In the genomic region with DNA sequence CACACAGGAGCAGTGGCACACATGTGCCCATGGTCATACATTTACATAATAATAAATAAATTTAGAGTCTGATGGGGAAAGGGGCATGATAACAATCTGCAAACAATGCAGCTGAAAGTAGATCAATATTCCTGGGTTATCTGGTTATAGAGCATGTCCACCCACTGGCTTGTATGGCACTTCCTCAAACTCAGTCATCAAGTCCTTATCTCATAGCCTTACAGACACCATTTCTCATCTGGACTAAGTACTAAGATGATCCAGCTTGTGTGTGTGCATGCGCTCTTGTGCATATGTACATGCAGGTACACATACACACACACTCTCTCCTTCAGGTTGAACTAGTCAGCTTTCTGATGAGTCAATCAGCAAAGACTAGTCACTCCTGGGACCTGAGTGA, we compare ENCODE assay signal across 28 mouse cellular contexts. TPM values are rescaled to one million over a fixed set of nuclear protein-coding genes. Genes with fewer than 3 reads are reported as not detected.
DNase-seq lines count a peak whose midpoint lies in the region; ATAC-seq lines count a peak whose summit lies in the region.
"Had no signal": no experiment of that assay in that cellular context is flagged by ENCODE, and none has a peak within 500 bp of the region (broad histone marks: within the 10 kb centered on the region; RNA-seq: fewer than 3 reads in every experiment).

No protein-coding gene starts in this region.

- WGBS in limb, embryonic 12.5 days: 94% methylated on average over 1 of the region's 1 CpGs
- WGBS in limb, embryonic 10.5 days: 92% methylated on average over 1 of the region's 1 CpGs
- 95% methylated on average over 1 of the region's 1 CpGs for WGBS in embryonic facial prominence, embryonic 14.5 days
- WGBS in limb, embryonic 13.5 days: 96% methylated on average over 1 of the region's 1 CpGs
- WGBS in forebrain, embryonic 13.5 days: 97% methylated on average over 1 of the region's 1 CpGs

- peaks cover 8% of the 10 kb centered on the region for H3K27me3 ChIP-seq in limb, embryonic 12.5 days
- H3K27me3 ChIP-seq in limb, embryonic 10.5 days (ENCODE audit: low read depth, poor library complexity, severe bottlenecking): peaks cover 39% of the 10 kb centered on the region
- 0 out of 2 replicates have a peak, but pooled peaks cover 5% of the 10 kb centered on the region for H3K27me3 ChIP-seq in embryonic facial prominence, embryonic 14.5 days (replicated peaks; ENCODE audit: control insufficient read depth, insufficient read depth, low read length)
- peaks cover 3% of the 10 kb centered on the region; the same call in 1 of the 2 replicates for H3K27me3 ChIP-seq in limb, embryonic 13.5 days
- H3K27me3 ChIP-seq in forebrain, embryonic 13.5 days: peaks cover 60% of the 10 kb centered on the region

- H3K4me3 ChIP-seq in limb, embryonic 12.5 days (replicated peaks): no peak overlapping the region
- no peak overlapping the region for H3K4me3 ChIP-seq in limb, embryonic 10.5 days
- peak overlapping the region; percentile 38 for H3K4me3 ChIP-seq in embryonic facial prominence, embryonic 14.5 days (ENCODE audit: low read depth, low read length)
- H3K4me3 ChIP-seq in limb, embryonic 13.5 days: no peak overlapping the region
- no peak overlapping the region for H3K4me3 ChIP-seq in forebrain, embryonic 13.5 days
- H3K4me3 ChIP-seq: forebrain, embryonic 15.5 days; gastrocnemius, adult 2 months; heart, embryonic 12.5 days; heart, embryonic 15.5 days had no signal

- H3K9ac ChIP-seq in limb, embryonic 12.5 days (replicated peaks): no peak overlapping the region
- peak overlapping the region; percentile 55 for H3K9ac ChIP-seq in embryonic facial prominence, embryonic 14.5 days (ENCODE audit: low read depth, low read length)
- no peak overlapping the region for H3K9ac ChIP-seq in limb, embryonic 13.5 days
- H3K9ac ChIP-seq in forebrain, embryonic 13.5 days: no peak overlapping the region
- H3K9ac ChIP-seq: forebrain, embryonic 15.5 days; heart, embryonic 12.5 days; heart, embryonic 15.5 days; hindbrain, embryonic 14.5 days had no signal

- H3K27ac ChIP-seq in limb, embryonic 12.5 days: no peak overlapping the region
- H3K27ac ChIP-seq in limb, embryonic 10.5 days: no peak overlapping the region
- H3K27ac ChIP-seq in embryonic facial prominence, embryonic 14.5 days (replicated peaks; ENCODE audit: low read depth, low read length): peak overlapping the region; percentile 57
- H3K27ac ChIP-seq in limb, embryonic 13.5 days: no peak overlapping the region
- no peak overlapping the region for H3K27ac ChIP-seq in forebrain, embryonic 13.5 days
- H3K27ac ChIP-seq: forebrain, embryonic 15.5 days; gastrocnemius, adult 2 months; heart, embryonic 15.5 days; hindbrain, embryonic 14.5 days; hindbrain, postnatal 0 days had no signal

- no peaks in the 10 kb centered on the region for H3K9me3 ChIP-seq in limb, embryonic 12.5 days
- H3K9me3 ChIP-seq in limb, embryonic 10.5 days (replicated peaks): no peaks in the 10 kb centered on the region
- H3K9me3 ChIP-seq in embryonic facial prominence, embryonic 14.5 days (ENCODE audit: control insufficient read depth, low read length): no peaks in the 10 kb centered on the region
- H3K9me3 ChIP-seq in limb, embryonic 13.5 days: no peaks in the 10 kb centered on the region
- H3K9me3 ChIP-seq in forebrain, embryonic 13.5 days (replicated peaks): no peaks in the 10 kb centered on the region
- H3K9me3 ChIP-seq: forebrain, embryonic 15.5 days; heart, embryonic 12.5 days; heart, embryonic 15.5 days had no signal

- no peak for ATAC-seq in limb, embryonic 12.5 days (ENCODE audit: insufficient number of reproducible peaks, insufficient read depth, low FRiP score, low TSS enrichment, low read depth)
- ATAC-seq in embryonic facial prominence, embryonic 14.5 days (ENCODE audit: low read depth): no peak
- no peak for ATAC-seq in limb, embryonic 13.5 days (ENCODE audit: low FRiP score, low read depth)
- ATAC-seq in forebrain, embryonic 13.5 days: no peak
- ATAC-seq: forebrain, embryonic 15.5 days; hindbrain, postnatal 0 days; inflammation-experienced regulatory T-cells, adult 6 months; intestine, embryonic 16.5 days had no signal

- intact Hi-C loops in heart, postnatal 25 days (cut with DNase I): no loop called here

- H3K36me3 ChIP-seq in limb, embryonic 12.5 days: no peaks in the 10 kb centered on the region
- no peaks in the 10 kb centered on the region for H3K36me3 ChIP-seq in limb, embryonic 10.5 days
- H3K36me3 ChIP-seq in embryonic facial prominence, embryonic 14.5 days (ENCODE audit: control insufficient read depth, insufficient read depth, low read length): no peaks in the 10 kb centered on the region
- H3K36me3 ChIP-seq in limb, embryonic 13.5 days: no peaks in the 10 kb centered on the region
- no peaks in the 10 kb centered on the region for H3K36me3 ChIP-seq in forebrain, embryonic 13.5 days (ENCODE audit: poor library complexity, severe bottlenecking)
- H3K36me3 ChIP-seq: forebrain, embryonic 15.5 days; heart, embryonic 12.5 days; heart, embryonic 15.5 days had no signal

- H3K4me1 ChIP-seq in limb, embryonic 12.5 days (replicated peaks): peaks cover 27% of the 10 kb centered on the region
- H3K4me1 ChIP-seq in limb, embryonic 10.5 days: peaks cover 39% of the 10 kb centered on the region
- peaks cover 3% of the 10 kb centered on the region for H3K4me1 ChIP-seq in embryonic facial prominence, embryonic 14.5 days (ENCODE audit: control insufficient read depth, insufficient read depth, low read length)
- H3K4me1 ChIP-seq in limb, embryonic 13.5 days: peaks cover 29% of the 10 kb centered on the region
- H3K4me1 ChIP-seq in forebrain, embryonic 13.5 days: peaks cover 6% of the 10 kb centered on the region

- no peak for DNase-seq in limb, embryonic 10.5 days (ENCODE audit: low spot score)
- no peak for DNase-seq in embryonic facial prominence, embryonic 14.5 days (ENCODE audit: low spot score)
- DNase-seq in embryo, embryonic 9.5 days (ENCODE audit: extremely low spot score): no peak
- no peak for DNase-seq in heart, postnatal 25 days (ENCODE audit: low spot score)
- DNase-seq: adrenal gland, postnatal 10 days; adrenal gland, postnatal 36 days; B cell, adult 2 months; cerebellum, adult 18-20 months; cerebellum, adult 9-11 months; cerebellum, postnatal 25 days; gastrocnemius, adult 2 months; gastrocnemius, postnatal 14 days; heart, adult 18-20 months; heart, postnatal 10 days; heart, postnatal 4 days; kidney, adult 18-20 months had no signal

- H3K4me2 ChIP-seq in limb, embryonic 12.5 days: 0 out of 2 replicates have a peak overlapping the region, but pooled peaks have one; percentile 64
- peak overlapping the region; percentile 56 for H3K4me2 ChIP-seq in embryonic facial prominence, embryonic 14.5 days (ENCODE audit: low read depth, low read length)
- peak overlapping the region; percentile 65; the same call in 1 of the 2 replicates for H3K4me2 ChIP-seq in limb, embryonic 13.5 days (replicated peaks)
- no peak overlapping the region for H3K4me2 ChIP-seq in forebrain, embryonic 13.5 days
- H3K4me2 ChIP-seq: forebrain, embryonic 15.5 days; heart, embryonic 12.5 days; heart, embryonic 15.5 days; hindbrain, embryonic 14.5 days had no signal

RNA-seq across cellular contexts. Expression of a gene that starts 2.3 kb away (rescaled TPM):
- polyA plus RNA-seq in limb, embryonic 12.5 days (2016; fragmentation: Nextera tagmentation; extraction: Ambion mirVana): 3.1 and 4.3 TPM in 2 replicates
- polyA plus RNA-seq in limb, embryonic 10.5 days (2016; fragmentation: Nextera tagmentation; extraction: Ambion mirVana): 1.6 and 1.8 TPM in 2 replicates
- polyA plus RNA-seq in embryonic facial prominence, embryonic 14.5 days (2014; fragmentation: Nextera tagmentation; extraction: Ambion mirVana): 31.2 and 45.0 TPM in 2 replicates
- polyA plus RNA-seq in limb, embryonic 13.5 days (2015; fragmentation: Nextera tagmentation; extraction: Ambion mirVana): 6.0 and 7.4 TPM in 2 replicates
- 0.15 and 0.18 TPM in 2 replicates for polyA plus RNA-seq in forebrain, embryonic 13.5 days (2015; fragmentation: Nextera tagmentation; extraction: Ambion mirVana)
- total RNA-seq in heart, postnatal 25 days (2021): not detected
- total RNA-seq: CH12.LX; common myeloid progenitor, adult 5-6 weeks; gastrocnemius, adult 2 months; heart, adult 18-20 months; heart, postnatal 10 days; heart, postnatal 4 days had no signal
- polyA plus RNA-seq: inflammation-experienced regulatory T-cells, adult 6 months had no signal

RNA-seq across cellular contexts. Expression of a gene that starts 14.1 kb away (rescaled TPM):
- 95.6 and 99.6 TPM in 2 replicates for polyA plus RNA-seq in limb, embryonic 12.5 days (2016; fragmentation: Nextera tagmentation; extraction: Ambion mirVana)
- 150 and 163 TPM in 2 replicates for polyA plus RNA-seq in limb, embryonic 10.5 days (2016; fragmentation: Nextera tagmentation; extraction: Ambion mirVana)
- 52.5 and 60.5 TPM in 2 replicates for polyA plus RNA-seq in embryonic facial prominence, embryonic 14.5 days (2014; fragmentation: Nextera tagmentation; extraction: Ambion mirVana)
- polyA plus RNA-seq in limb, embryonic 13.5 days (2015; fragmentation: Nextera tagmentation; extraction: Ambion mirVana): 75.9 and 76.6 TPM in 2 replicates
- polyA plus RNA-seq in forebrain, embryonic 13.5 days (2015; fragmentation: Nextera tagmentation; extraction: Ambion mirVana): 64.1 and 66.5 TPM in 2 replicates
- 10 to 100 TPM; 10.2 to 11.2 TPM for total RNA-seq in heart, postnatal 25 days (2021)

RNA-seq across cellular contexts. Expression of a gene that starts 33.2 kb away (rescaled TPM):
- polyA plus RNA-seq in limb, embryonic 12.5 days (2016; fragmentation: Nextera tagmentation; extraction: Ambion mirVana): 117 and 120 TPM in 2 replicates
- 123 and 135 TPM in 2 replicates for polyA plus RNA-seq in limb, embryonic 10.5 days (2016; fragmentation: Nextera tagmentation; extraction: Ambion mirVana)
- 79.0 and 83.2 TPM in 2 replicates for polyA plus RNA-seq in embryonic facial prominence, embryonic 14.5 days (2014; fragmentation: Nextera tagmentation; extraction: Ambion mirVana)
- polyA plus RNA-seq in limb, embryonic 13.5 days (2015; fragmentation: Nextera tagmentation; extraction: Ambion mirVana): 110 and 116 TPM in 2 replicates
- 116 and 126 TPM in 2 replicates for polyA plus RNA-seq in forebrain, embryonic 13.5 days (2015; fragmentation: Nextera tagmentation; extraction: Ambion mirVana)
- 10 to 100 TPM; 21.3 to 23.1 TPM for total RNA-seq in heart, postnatal 25 days (2021)

RNA-seq across cellular contexts. Expression of a gene that starts 38.8 kb away (rescaled TPM):
- 431 and 445 TPM in 2 replicates for polyA plus RNA-seq in limb, embryonic 12.5 days (2016; fragmentation: Nextera tagmentation; extraction: Ambion mirVana)
- 351 and 381 TPM in 2 replicates for polyA plus RNA-seq in limb, embryonic 10.5 days (2016; fragmentation: Nextera tagmentation; extraction: Ambion mirVana)
- polyA plus RNA-seq in embryonic facial prominence, embryonic 14.5 days (2014; fragmentation: Nextera tagmentation; extraction: Ambion mirVana): 466 and 478 TPM in 2 replicates
- 431 and 451 TPM in 2 replicates for polyA plus RNA-seq in limb, embryonic 13.5 days (2015; fragmentation: Nextera tagmentation; extraction: Ambion mirVana)
- polyA plus RNA-seq in forebrain, embryonic 13.5 days (2015; fragmentation: Nextera tagmentation; extraction: Ambion mirVana): 470 and 502 TPM in 2 replicates
- 100 to 1,000 TPM; 284 to 288 TPM for total RNA-seq in heart, postnatal 25 days (2021)

RNA-seq across cellular contexts. Expression of a gene that starts 41.3 kb away (rescaled TPM):
- 11.1 and 12.1 TPM in 2 replicates for polyA plus RNA-seq in limb, embryonic 12.5 days (2016; fragmentation: Nextera tagmentation; extraction: Ambion mirVana)
- 9.1 and 9.8 TPM in 2 replicates for polyA plus RNA-seq in limb, embryonic 10.5 days (2016; fragmentation: Nextera tagmentation; extraction: Ambion mirVana)
- polyA plus RNA-seq in embryonic facial prominence, embryonic 14.5 days (2014; fragmentation: Nextera tagmentation; extraction: Ambion mirVana): 15.5 and 16.5 TPM in 2 replicates
- polyA plus RNA-seq in limb, embryonic 13.5 days (2015; fragmentation: Nextera tagmentation; extraction: Ambion mirVana): 11.6 and 12.0 TPM in 2 replicates
- 7.0 and 8.1 TPM in 2 replicates for polyA plus RNA-seq in forebrain, embryonic 13.5 days (2015; fragmentation: Nextera tagmentation; extraction: Ambion mirVana)
- total RNA-seq in heart, postnatal 25 days (2021): 10 to 100 TPM; 42.7 to 44.4 TPM
